Mouse (Mus musculus): ENCODE measurements around the gene Tbrg4. TPM values are rescaled to one million over a fixed set of nuclear protein-coding genes. Genes with fewer than 3 reads are reported as not detected.

Gene Tbrg4
- polyA plus RNA-seq, 1 experiment from 2014 or later, result 46.6 TPM

GRCm38 (mm10) chr11:6593406-6593805 lies 32.5 kb downstream of the Tbrg4 start:
- Histone ChIP-seq H3K4me1 (ENCODE audit: insufficient read depth) (no peaks in the 10 kb centered on the region), H3K4me3 (ENCODE audit: low read depth, low read length) (no peak overlapping the region), H3K9me3 (ENCODE audit: low read depth, low read length) (no peaks in the 10 kb centered on the region), H3K27ac (ENCODE audit: low read depth) (no peak overlapping the region; the same call in 1 of the 2 replicates), H3K27me3 (ENCODE audit: insufficient read depth, low read length) (no peaks in the 10 kb centered on the region), H3K36me3 (ENCODE audit: insufficient read depth) (peaks cover 99% of the 10 kb centered on the region), H3K9ac (no peak overlapping the region), H3K4me2 (no peak overlapping the region)
- DNase-seq (no peak), ATAC-seq (ENCODE audit: insufficient read depth) (no peak)
- TF ChIP-seq CTCF (IDR thresholded peaks at IDR 0.05; ENCODE audit: low read depth), result no peak
- WGBS, result 62% methylated on average over 11 of the region's 11 CpGs

- WGBS, result 83% methylated on average over 10 of the region's 10 CpGs
- Histone ChIP-seq H3K36me3 (ENCODE audit: insufficient read depth) (peaks cover 94% of the 10 kb centered on the region), H3K4me2 (no peak overlapping the region), H3K4me1 (ENCODE audit: insufficient read depth) (no peaks in the 10 kb centered on the region), H3K9me3 (ENCODE audit: low read depth, low read length) (no peaks in the 10 kb centered on the region), H3K4me3 (ENCODE audit: low read depth, low read length) (no peak overlapping the region), H3K9ac (no peak overlapping the region), H3K27ac (ENCODE audit: low read depth) (no peak overlapping the region), H3K27me3 (ENCODE audit: insufficient read depth, low read length) (no peaks in the 10 kb centered on the region)
- TF ChIP-seq CTCF (IDR thresholded peaks at IDR 0.05; ENCODE audit: low read depth), result no peak
- ATAC-seq (ENCODE audit: insufficient read depth), result no peak
- DNase-seq, result no peak
Measured at GRCm38 (mm10) chr11:6590933-6591675, 34.8 kb downstream of the Tbrg4 start.

GRCm38 (mm10) chr11:6589838-6590237 lies 36.0 kb downstream of the Tbrg4 start:
- WGBS, result 85% methylated on average over 7 of the region's 7 CpGs

GRCm38 (mm10) chr11:6588295-6588694 lies 37.6 kb downstream of the Tbrg4 start:
- TF ChIP-seq CTCF (IDR thresholded peaks at IDR 0.05; ENCODE audit: low read depth), result no peak
- DNase-seq, result no peak
- Histone ChIP-seq H3K4me2 (no peak overlapping the region), H3K9me3 (ENCODE audit: low read depth, low read length) (no peaks in the 10 kb centered on the region), H3K4me3 (ENCODE audit: low read depth, low read length) (no peak overlapping the region), H3K9ac (no peak overlapping the region), H3K36me3 (ENCODE audit: insufficient read depth) (peaks cover 84% of the 10 kb centered on the region), H3K27me3 (ENCODE audit: insufficient read depth, low read length) (no peaks in the 10 kb centered on the region), H3K4me1 (ENCODE audit: insufficient read depth) (no peaks in the 10 kb centered on the region), H3K27ac (ENCODE audit: low read depth) (no peak overlapping the region)
- WGBS, result 90% methylated on average over 7 of the region's 7 CpGs
- no peak for ATAC-seq (ENCODE audit: insufficient read depth)

More at GRCm38 (mm10) chr11:6589838-6590237, 36.0 kb downstream of the Tbrg4 start:
- no peak for TF ChIP-seq CTCF (IDR thresholded peaks at IDR 0.05; ENCODE audit: low read depth)
- ATAC-seq (ENCODE audit: insufficient read depth) (no peak), DNase-seq (no peak)
- no peak overlapping the region for H3K4me3 ChIP-seq (ENCODE audit: low read depth, low read length)
- peaks cover 94% of the 10 kb centered on the region for H3K36me3 ChIP-seq (ENCODE audit: insufficient read depth)
- H3K4me2 ChIP-seq, result no peak overlapping the region
- H3K4me1 ChIP-seq (ENCODE audit: insufficient read depth), result no peaks in the 10 kb centered on the region
- H3K27ac ChIP-seq (ENCODE audit: low read depth), result no peak overlapping the region
- no peaks in the 10 kb centered on the region for H3K9me3 ChIP-seq (ENCODE audit: low read depth, low read length)
- no peaks in the 10 kb centered on the region for H3K27me3 ChIP-seq (ENCODE audit: insufficient read depth, low read length)
- no peak overlapping the region for H3K9ac ChIP-seq

- TF ChIP-seq CTCF (IDR thresholded peaks at IDR 0.05; ENCODE audit: low read depth), result no peak
- ATAC-seq (ENCODE audit: insufficient read depth) (no peak), DNase-seq (no peak)
- peaks cover 79% of the 10 kb centered on the region for H3K36me3 ChIP-seq (ENCODE audit: insufficient read depth)
- H3K4me3 ChIP-seq (ENCODE audit: low read depth, low read length), result no peak overlapping the region
- H3K4me2 ChIP-seq, result no peak overlapping the region
- no peaks in the 10 kb centered on the region for H3K9me3 ChIP-seq (ENCODE audit: low read depth, low read length)
- no peaks in the 10 kb centered on the region for H3K27me3 ChIP-seq (ENCODE audit: insufficient read depth, low read length)
- H3K27ac ChIP-seq (ENCODE audit: low read depth), result no peak overlapping the region
- H3K4me1 ChIP-seq (ENCODE audit: insufficient read depth), result no peaks in the 10 kb centered on the region
- H3K9ac ChIP-seq, result no peak overlapping the region
- WGBS, result 86% methylated on average over 7 of the region's 7 CpGs
Measured at GRCm38 (mm10) chr11:6587249-6587940, 38.5 kb downstream of the Tbrg4 start.

GRCm38 (mm10) chr11:6586660-6587059 lies 39.2 kb downstream of the Tbrg4 start:
- Histone ChIP-seq H3K27me3 (ENCODE audit: insufficient read depth, low read length) (no peaks in the 10 kb centered on the region), H3K9ac (no peak overlapping the region), H3K4me2 (no peak overlapping the region), H3K36me3 (ENCODE audit: insufficient read depth) (peaks cover 72% of the 10 kb centered on the region), H3K4me3 (ENCODE audit: low read depth, low read length) (no peak overlapping the region), H3K9me3 (ENCODE audit: low read depth, low read length) (no peaks in the 10 kb centered on the region), H3K27ac (ENCODE audit: low read depth) (no peak overlapping the region), H3K4me1 (ENCODE audit: insufficient read depth) (no peaks in the 10 kb centered on the region)
- no peak for DNase-seq
- no peak for TF ChIP-seq CTCF (IDR thresholded peaks at IDR 0.05; ENCODE audit: low read depth)
- 90% methylated on average over 3 of the region's 3 CpGs for WGBS
- ATAC-seq (ENCODE audit: insufficient read depth), result no peak

GRCm38 (mm10) chr11:6585748-6586147 lies 40.1 kb downstream of the Tbrg4 start:
- ATAC-seq (ENCODE audit: insufficient read depth), result no peak
- Histone ChIP-seq H3K9me3 (ENCODE audit: low read depth, low read length) (no peaks in the 10 kb centered on the region), H3K4me3 (ENCODE audit: low read depth, low read length) (no peak overlapping the region), H3K36me3 (ENCODE audit: insufficient read depth) (peaks cover 64% of the 10 kb centered on the region), H3K9ac (no peak overlapping the region), H3K27ac (ENCODE audit: low read depth) (no peak overlapping the region), H3K4me1 (ENCODE audit: insufficient read depth) (no peaks in the 10 kb centered on the region), H3K27me3 (ENCODE audit: insufficient read depth, low read length) (no peaks in the 10 kb centered on the region), H3K4me2 (no peak overlapping the region)
- no peak for DNase-seq
- no peak for TF ChIP-seq CTCF (IDR thresholded peaks at IDR 0.05; ENCODE audit: low read depth)
- 90% methylated on average over 8 of the region's 8 CpGs for WGBS
